27 mouse cellular contexts compared by ENCODE assay signal in the genomic region with DNA sequence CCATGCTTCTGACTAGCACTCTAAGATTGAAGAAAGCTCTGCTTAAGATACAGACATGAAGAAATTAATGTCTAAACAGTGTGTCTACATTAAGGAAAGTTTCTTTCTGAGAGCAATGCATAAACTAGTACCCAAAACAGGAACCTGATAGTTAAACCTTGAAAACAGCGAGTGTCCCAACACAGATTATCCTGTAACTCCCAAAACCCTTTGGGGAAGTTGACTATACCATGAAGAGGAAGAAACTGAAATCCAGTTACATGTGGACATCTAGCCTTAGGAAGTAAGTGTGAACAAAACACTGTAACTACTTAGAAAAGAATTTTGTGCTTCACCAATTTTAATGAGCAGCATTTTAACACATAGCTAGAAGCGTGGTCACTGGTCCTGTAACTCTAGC.
DNase-seq lines count a peak whose midpoint lies in the region; ATAC-seq lines count a peak whose summit lies in the region.
"Had no signal": no experiment of that assay in that cellular context is flagged by ENCODE, and none has a peak within 500 bp of the region (broad histone marks: within the 10 kb centered on the region; RNA-seq: fewer than 3 reads in every experiment).

No protein-coding gene starts in this region.

- no peaks in the 10 kb centered on the region for H3K27me3 ChIP-seq in hindbrain, embryonic 12.5 days
- H3K27me3 ChIP-seq: CH12.LX; embryonic facial prominence, embryonic 13.5 days; embryonic facial prominence, embryonic 15.5 days; forebrain, embryonic 13.5 days; forebrain, embryonic 15.5 days; Patski had no signal

- H3K4me1 ChIP-seq in hindbrain, embryonic 12.5 days, result no peaks in the 10 kb centered on the region
- H3K4me1 ChIP-seq: embryonic facial prominence, embryonic 15.5 days had no signal

- no peak overlapping the region for H3K27ac ChIP-seq in hindbrain, embryonic 12.5 days
- H3K27ac ChIP-seq: embryonic facial prominence, embryonic 13.5 days; embryonic facial prominence, embryonic 15.5 days; forebrain, embryonic 13.5 days had no signal

- no peak overlapping the region for H3K4me2 ChIP-seq in hindbrain, embryonic 12.5 days (replicated peaks)
- H3K4me2 ChIP-seq: embryonic facial prominence, embryonic 13.5 days; embryonic facial prominence, embryonic 15.5 days; forebrain, embryonic 13.5 days; forebrain, embryonic 15.5 days had no signal

- no peak overlapping the region for H3K9ac ChIP-seq in hindbrain, embryonic 12.5 days
- H3K9ac ChIP-seq: embryonic facial prominence, embryonic 13.5 days; embryonic facial prominence, embryonic 15.5 days; forebrain, embryonic 13.5 days; forebrain, embryonic 15.5 days; forebrain, postnatal 0 days had no signal

- 95% methylated on average over 2 of the region's 2 CpGs for WGBS in hindbrain, embryonic 12.5 days

- no peak overlapping the region for H3K4me3 ChIP-seq in hindbrain, embryonic 12.5 days
- H3K4me3 ChIP-seq: embryonic facial prominence, embryonic 13.5 days; embryonic facial prominence, embryonic 15.5 days; erythroblast, embryonic 14.5 days; forebrain, embryonic 13.5 days; forebrain, embryonic 15.5 days had no signal

- no peaks in the 10 kb centered on the region for H3K9me3 ChIP-seq in hindbrain, embryonic 12.5 days (replicated peaks)
- H3K9me3 ChIP-seq: embryonic facial prominence, embryonic 13.5 days; embryonic facial prominence, embryonic 15.5 days; forebrain, embryonic 13.5 days; forebrain, embryonic 15.5 days; G1E had no signal

- ATAC-seq in granulocyte monocyte progenitor cell, adult 5-6 weeks (replicated peaks; ENCODE audit: poor library complexity, severe bottlenecking), result peak; percentile 53
- peak; percentile 41 for ATAC-seq in megakaryocyte progenitor cell, adult 5-6 weeks (replicated peaks; ENCODE audit: poor library complexity)
- no peak for ATAC-seq in hindbrain, embryonic 12.5 days (ENCODE audit: low FRiP score)
- ATAC-seq: activated CD4-positive, CD25-positive, alpha-beta regulatory T cell, adult 4 months; CD4-positive, CD25-positive, alpha-beta regulatory T cell, adult 4 months; forebrain, embryonic 13.5 days; forebrain, embryonic 15.5 days; forebrain, postnatal 0 days; Patski had no signal

- peak; percentile 21 for DNase-seq in 416B (ENCODE audit: low read depth)
- DNase-seq in retina, embryonic 14.5 days (ENCODE audit: low spot score), result no peak
- no peak for DNase-seq in cerebellum, postnatal 4 days (ENCODE audit: low spot score in 2 of 2)
- DNase-seq: adrenal gland, adult 8-10 months; adrenal gland, postnatal 14 days; adrenal gland, postnatal 36 days; B cell, adult 2 months; cerebellum, adult 11-12 months; cerebellum, adult 2 months; cerebellum, adult 9-10 months; cerebellum, postnatal 10 days; cerebellum, postnatal 25 days; embryo, embryonic 11 days; forebrain, postnatal 0 days had no signal

- H3K36me3 ChIP-seq in hindbrain, embryonic 12.5 days, result no peaks in the 10 kb centered on the region
- H3K36me3 ChIP-seq: forebrain, embryonic 15.5 days; G1E had no signal
